Mouse (Mus musculus) monocyte, adult 5-6 weeks (primary cell): ENCODE measurements around the gene Trp53tg5. TPM values are rescaled to one million over a fixed set of nuclear protein-coding genes. Genes with fewer than 3 reads are reported as not detected.

Experiments used
- ATAC-seq: fragments of 153-309, 156-312 bp; replicated peaks from 2 replicates; pipeline ENCODE4 v1.8.0; 2017; ENCODE audit warnings: mild to moderate bottlenecking; ENCODE audit not compliant: low TSS enrichment, insufficient number of reproducible peaks, severe bottlenecking, poor library complexity, low FRiP score
- total RNA-seq: library from RNA; stranded (forward); fragments of 200-1000, 200-491, 200-594 nt; gene quantifications from 3 replicates; pipeline ENCODE4 v1.2.3, GENCODE M21; 2017

The Trp53tg5 gene
- total RNA-seq, 1 experiment from 2014 or later = not detected

DNA sequence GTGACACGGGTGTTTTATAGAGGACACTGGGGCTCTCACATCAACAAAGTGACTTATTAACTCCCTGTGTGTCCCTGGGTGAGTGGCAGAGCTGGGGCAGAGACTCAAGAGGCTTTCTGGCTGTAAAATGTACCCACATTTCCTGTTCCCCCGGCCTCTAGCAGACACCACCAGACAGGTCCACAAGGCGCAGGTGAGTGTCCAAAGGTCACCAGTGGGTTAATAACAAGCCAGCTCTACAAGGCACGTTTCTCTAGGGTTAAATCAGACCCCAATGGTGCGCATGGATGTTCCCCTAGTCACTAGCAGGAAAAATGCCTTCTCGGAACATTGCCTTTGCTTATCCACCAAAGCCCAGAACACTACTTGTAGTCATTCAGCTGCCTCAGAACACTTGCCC, 35.8 kb downstream of the Trp53tg5 start:
- no peak for ATAC-seq

DNA sequence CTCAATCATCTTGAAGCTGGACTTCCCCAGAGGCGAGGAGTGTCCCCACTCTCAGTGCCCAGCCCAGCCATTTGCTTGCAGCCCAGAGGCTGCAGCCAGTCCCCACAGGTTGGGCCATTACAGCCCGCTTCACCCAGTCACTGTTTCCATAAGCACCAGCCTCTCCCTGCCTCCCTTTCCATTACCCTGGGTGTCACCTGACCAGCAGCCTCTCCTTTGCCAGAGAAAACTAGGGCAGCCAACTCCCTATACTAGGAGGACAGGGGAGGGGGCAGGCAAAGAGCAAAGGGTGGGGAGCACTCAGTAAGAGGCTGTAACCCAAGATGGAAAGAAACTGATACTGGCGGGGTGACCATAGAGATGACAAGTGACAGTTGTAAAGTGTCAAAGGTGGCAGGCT, 36.6 kb downstream of the Trp53tg5 start:
- ATAC-seq = no peak

DNA sequence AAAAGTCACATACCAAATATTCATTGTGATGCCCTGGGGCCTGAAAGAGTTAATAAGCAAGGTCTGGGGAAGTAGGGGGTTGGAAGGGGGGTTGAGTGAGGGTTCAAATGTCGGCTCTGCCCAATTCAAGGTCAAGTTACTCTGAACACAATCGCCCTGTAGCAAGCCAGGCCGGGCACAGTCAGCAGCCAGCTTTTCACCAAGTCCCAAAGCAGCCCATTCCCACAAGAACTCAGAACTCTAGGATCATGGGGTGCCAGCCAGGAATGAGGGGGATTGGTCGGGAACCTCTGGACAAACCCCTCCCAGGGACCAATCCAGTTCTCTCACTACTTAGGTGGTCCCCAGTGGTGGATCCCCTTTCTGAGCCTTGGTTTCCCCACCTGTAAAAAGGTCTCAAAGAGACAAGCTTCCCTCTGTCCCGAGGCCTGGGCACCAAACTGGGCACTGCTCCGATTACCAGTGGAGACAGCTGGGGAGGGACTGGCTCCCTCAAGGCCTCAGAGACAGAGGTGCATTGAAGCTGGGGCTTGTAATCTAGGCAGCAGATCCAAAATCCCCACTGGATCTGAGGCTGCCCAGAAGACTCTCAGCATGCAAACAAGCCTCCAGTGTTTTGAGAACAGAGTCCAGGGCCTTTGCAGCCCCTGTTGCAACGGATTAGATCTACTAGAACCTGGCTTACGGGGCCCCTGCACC, 37.2 kb downstream of the Trp53tg5 start:
- no peak for ATAC-seq

DNA sequence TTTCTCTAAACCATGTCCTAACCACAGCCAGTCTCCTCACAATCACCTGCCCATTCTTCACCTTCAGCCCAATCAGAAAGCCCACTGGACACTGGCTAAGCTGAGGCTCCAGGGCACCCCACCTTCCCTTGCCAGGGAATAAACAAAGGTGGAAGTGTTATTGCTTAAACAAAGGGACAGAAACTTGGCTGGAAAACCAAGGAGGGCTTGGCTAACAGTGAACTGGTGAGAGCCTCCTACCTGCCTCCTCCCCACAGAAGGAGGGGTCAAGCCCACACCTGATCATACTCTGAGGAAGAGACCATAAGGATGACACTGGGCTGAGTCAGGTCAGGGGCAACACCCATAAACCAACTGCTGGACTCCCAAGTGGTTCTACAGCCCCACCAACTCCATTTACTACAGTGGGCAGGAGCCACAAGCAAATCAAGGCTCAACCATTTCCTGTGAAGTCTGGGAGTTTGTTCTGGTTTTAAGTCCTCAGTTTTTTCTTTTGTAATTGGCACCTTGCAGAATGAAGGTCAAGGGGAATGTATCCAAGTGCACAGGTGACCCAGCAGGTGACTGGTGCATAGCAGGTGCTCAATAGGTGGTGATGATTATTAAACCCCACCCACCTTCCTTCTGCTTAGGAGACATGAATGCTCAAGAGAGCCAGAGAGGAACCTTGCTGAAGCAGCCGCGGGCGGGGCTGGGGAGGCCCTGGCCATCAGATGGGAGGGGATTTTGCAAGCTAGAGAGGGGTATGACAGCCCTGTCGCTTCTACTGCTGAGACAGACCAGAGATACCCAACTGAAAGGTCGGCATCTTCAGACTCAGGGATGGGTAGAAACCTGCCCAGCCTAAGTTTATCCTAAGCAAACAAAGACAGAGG, 38.1 kb downstream of the Trp53tg5 start:
- ATAC-seq = no peak

DNA sequence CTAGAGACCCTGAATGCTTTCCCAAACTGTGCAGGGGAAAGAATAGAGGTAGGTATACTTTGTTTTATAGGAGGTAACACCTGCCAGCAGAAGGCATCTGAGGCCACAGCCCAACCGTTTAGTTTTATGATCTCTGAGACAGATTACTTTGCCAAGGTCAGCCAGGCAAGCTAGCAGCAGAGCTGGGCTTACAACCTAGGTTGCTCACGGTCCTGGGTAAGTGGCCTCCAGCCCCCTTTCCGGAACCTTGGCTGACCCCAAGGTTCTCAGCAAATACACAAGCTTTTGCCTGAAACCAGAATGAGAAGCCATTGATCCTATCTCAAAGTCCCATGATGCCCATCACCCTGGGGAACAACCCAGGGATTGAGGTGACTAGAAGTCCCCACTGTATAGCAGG, 38.8 kb downstream of the Trp53tg5 start:
- no peak for ATAC-seq

DNA sequence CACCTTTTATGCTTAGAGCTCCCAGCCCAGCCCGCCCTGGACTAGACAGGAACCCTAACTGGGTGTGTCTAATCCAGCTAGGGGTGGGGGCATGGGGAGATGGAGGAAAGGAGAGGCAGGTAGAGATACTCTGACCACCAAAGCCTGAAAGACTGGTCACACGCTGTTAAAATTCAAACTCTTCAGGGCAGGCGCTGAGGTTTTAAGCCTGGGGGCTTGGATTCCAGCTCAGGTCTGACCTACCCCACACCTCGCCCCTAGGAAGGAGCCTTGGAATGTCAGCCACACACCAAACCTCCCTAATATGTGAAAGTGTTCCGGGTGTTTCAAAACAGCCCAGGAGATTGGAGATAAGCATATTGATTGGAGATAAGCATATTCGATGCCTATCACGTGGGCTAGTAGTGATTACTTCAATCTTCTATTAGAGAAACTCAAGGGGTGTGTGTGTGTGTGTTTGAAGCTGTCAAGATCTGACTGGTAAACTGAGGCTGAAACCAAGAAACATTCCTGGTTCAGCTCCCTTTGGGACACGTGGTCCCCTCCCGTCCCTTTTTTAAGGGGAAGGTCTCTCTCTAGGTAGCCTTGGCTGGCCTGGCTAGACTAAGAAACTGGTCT, 40.1 kb downstream of the Trp53tg5 start:
- no peak for ATAC-seq

DNA sequence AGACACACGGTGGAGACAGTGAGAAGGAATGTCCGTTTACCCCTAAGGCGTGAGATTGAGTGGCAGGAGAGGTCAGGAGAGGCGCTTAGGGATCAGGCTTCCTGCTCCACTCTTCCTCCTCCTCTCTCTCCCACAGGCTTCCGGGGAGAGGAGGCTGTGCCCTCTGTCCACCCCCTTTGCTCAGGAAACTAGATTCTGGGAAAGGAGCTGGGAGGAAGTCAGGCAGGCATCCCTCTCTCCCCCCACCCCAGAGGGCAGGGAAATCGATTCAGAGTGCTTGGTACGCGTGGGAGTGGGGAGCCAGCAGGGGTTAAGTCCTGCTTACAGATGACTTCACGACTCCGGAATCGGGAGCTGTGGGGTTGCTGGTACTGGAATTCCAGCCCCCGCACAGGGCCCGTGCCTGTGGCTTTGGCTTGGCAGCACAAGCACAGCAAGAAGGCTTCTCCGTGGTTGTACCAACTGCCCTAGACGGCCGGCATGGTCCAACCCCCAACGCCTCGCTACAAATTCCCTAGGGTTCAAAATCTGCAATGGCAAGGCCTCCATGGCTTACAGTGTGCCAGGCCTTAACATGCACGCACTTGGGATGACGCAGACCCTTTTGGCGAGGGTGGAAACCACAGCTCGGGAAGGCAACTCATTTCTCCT, 40.9 kb downstream of the Trp53tg5 start:
- ATAC-seq = no peak

DNA sequence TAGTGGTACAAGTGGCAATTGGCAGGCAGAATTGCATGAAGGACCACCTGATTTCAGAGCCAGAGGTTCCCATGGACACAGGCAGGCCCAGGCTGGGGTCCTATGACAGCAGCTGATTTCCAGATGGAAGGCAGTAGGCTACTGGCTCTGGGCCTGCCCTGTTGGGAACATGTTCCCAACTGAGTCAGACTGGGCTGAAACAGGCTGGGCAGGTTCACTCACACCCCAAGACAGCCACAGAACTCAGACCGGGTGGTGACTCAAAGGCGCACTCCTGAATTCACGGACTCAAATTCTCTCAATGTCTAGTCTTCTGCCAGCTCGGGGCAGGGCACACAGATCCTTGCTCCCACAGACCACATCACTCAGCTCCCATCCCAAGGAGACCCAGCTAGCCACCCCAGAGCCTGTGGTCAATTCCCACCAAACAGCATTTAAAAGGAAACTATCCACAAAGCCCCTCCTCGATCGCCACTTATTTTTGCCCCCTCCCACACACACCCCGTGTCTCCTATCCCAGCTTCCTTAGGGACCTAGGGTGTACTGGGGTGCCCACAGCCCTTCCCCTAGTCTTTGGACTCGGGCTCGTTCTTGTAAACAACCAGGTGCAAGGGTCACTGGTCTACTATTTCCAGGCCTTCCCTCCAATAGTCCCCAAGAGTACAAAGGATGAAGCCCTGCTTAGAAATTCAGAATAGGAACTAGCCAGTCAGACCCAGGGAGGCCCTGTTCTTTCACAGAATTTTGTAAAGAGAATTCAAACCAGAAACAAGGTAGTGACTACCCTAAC, 41.7 kb downstream of the Trp53tg5 start:
- ATAC-seq = no peak

DNA sequence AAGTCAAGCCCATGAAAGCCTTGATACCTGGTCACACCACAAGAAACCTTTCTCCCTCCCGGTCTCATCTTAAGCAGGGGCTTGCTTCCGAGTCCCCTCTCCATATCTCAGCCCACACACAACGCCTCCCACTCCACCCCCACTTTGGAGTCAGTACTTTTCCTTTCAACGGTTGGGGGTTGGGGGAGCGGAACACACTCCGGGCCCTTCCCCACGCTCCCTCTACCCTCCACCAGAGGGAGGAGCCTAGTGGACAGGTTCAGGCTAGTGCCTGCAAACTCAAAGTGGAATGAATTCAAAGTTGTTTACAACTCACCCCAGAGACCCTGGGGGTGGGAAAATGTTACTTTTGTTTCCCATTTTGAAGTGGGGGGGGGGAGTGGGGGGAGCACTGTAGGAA, 42.8 kb downstream of the Trp53tg5 start:
- no peak for ATAC-seq

DNA sequence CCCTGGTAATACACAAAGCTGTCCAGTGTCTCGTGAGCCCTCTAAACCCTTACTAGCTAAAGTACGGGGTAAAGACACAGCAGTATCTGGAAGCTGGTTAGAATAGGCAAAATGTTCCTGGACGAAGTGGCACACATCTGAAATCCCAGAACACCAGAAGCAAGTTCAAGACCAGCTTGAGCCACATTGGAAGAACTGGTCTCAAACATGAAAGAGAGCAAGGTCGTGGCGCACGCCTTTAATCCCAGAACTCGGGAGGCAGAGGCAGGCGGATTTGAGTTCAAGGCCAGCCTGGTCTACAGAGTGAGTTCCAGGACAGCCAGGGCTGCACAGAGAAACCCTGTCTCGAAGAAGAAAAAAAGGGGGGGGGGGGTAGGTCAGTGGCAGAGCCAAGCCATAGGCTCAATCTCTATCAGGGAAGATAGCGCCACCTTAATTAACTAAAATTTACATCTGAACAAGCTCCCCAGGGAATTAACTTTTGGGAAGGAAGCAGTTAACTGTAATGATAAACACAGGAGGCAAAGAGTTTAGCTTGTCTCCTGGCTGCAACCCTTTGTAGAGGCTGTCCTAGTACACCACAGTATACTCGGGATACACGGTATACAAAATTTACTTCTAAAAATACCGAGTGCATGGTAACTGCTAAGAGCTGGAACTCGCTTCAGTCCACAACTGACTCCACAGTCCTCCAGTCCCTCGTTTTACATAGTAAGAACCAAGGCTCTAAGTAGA, 43.5 kb downstream of the Trp53tg5 start:
- ATAC-seq = no peak

DNA sequence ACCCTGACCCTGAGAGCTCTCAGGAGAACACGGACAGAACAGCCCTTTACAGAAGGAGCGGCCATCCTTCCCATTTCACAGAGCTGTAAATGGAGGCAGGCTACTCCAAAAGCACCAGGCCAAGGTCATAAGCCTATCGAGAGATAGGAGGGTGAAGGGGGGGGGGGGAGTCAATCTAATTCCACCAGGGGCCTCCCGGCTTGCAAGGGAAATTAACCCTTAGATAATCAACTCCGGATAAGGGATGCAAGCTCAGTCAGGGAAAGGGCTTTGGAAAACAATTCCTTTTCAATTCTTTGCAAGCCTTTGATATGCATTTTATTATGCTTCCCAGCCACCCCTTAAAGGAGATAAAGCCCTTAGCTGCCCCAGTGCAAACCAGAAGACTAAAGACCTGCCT, 45.1 kb downstream of the Trp53tg5 start:
- ATAC-seq = no peak

DNA sequence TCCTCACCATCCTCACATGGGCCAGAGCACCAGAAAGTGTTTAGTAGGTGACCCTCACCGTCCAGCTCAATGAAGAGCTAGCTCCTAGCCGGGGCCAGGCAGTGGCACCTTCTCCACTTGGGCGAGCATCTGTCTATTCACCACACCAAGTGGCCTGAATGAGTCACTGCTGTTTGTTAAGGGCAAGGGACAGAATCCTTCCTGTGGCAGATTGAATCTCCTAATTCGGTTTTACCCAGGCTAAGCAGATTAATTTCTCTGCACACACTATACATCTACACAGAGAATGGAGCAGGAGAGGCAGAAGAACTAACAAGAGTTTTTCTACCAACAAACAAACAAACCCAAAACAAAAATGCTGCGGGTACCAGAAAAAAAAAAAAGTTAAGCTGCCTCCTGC, 46.6 kb downstream of the Trp53tg5 start:
- no peak for ATAC-seq

DNA sequence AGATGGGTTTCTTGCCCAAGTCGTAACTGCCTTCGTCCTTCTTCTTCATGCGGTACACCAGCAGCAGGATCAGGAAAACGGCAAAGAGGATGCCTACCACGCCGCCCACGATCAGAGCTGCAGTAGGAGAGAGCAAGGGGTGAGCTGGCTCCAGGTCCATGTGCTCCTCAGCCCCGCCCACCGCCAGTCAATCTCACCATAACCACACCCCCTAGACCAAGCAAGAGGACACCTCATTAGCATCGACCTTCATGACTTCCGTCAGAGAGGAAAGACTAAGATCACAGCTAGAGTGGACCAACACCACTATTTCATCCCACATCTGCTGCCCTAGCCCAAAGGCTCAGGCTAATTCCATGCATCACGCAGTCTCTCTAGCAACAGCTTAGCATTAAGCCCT, 47.4 kb downstream of the Trp53tg5 start:
- ATAC-seq = no peak

DNA sequence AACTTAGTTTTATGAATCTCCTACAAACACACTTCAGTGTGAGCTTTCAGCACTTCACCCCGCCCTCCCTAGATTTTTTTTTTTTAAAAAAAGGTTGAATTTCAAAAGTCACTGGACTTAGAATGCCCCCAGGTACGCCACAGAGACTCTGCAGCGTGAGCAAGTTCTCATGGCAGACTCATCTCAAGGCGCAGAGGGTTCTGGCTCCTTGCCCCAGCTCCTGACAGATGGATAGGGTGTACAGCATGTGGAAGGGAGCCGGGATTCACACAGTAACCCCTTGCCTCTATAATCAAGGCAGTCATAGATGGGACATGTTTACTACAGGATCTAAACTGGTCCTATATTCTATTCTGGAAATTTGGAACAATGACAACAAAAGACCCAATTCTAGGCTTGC, 48.1 kb downstream of the Trp53tg5 start:
- no peak for ATAC-seq

DNA sequence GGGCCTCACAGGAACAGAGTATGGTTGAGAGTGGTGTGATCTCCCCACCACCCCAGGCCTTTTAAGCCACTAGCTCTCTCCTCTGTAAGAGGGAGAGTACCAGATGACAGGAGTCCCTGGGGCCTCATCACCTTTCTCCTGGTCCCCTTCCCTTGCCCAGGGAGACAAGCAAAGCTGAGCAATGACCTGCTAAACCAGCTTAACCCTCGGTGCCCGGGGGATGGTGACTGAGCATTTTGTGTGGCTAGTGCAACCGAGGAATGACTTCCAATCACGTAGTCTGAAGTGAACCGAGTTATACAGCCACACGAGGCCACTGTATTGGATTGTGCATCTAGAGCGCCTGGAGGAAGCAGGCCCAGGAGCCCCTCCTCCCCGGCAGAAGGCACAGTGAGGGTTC, 49.1 kb downstream of the Trp53tg5 start:
- ATAC-seq = no peak

DNA sequence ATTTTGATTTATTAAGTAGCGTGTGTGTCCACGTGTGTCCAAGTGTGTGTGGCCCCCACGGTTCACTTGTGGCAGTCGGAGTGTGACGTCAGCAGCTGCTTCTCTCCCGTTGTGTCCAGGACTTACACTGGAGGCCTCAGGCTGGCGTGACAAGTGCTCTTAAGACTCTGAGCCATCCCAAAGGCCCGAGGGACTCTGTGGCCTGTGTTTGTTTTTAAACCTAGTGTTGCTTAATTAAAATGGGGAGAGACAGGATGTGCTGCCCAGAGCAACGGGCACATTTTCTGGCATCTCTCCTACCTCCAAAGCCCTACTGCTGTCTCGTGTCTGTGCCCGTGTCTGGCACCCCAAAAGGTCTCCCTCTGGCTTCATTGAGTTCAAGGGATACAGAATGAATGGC, 50.1 kb downstream of the Trp53tg5 start:
- ATAC-seq = no peak

DNA sequence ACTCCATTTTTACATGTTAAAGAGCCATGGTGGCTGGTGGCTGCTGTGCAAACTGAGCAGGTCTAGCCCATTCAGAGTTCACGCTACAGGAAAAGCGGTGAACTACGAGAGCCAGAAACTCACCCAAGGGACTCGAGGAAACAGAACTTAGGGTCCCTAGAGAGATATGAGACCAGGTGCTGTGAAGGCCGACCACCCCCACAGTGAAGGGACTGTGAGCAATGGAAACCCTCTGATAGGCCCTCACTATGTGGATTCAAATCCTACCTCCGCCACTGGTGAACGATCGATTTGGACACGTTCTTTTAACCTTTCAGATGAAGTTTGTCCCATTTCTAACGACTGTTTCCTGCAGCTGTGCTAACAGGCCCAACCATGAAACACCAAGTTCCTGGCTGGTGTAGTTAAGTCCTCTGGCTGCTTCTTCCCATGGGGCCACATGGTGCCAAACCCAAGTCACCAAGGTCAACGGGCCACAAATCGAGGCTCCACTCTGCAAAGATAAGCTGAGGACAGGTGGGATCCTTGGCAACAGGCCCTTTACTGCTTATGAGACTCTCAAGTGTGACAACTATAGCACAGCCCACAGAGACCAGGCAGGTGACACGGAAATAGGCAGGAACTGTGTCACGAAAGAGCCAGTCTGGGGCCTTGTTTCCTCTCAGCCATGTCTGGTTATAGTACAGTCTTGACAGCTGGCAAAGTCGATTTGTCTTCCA, 50.7 kb downstream of the Trp53tg5 start:
- no peak for ATAC-seq
